Mouse (Mus musculus) testis, adult 2 months (tissue): ENCODE measurements around the gene Gm12216. TPM values are rescaled to one million over a fixed set of nuclear protein-coding genes. Genes with fewer than 3 reads are reported as not detected.

Experiments
- H3K27ac ChIP-seq: fragments of 200-500 bp; 2 replicates; pipeline ENCODE4 v1.5.1; 2012; ENCODE audit warnings: low read depth, low read length; ENCODE audit not compliant: control insufficient read depth, insufficient read depth
- H3K27me3 ChIP-seq: fragments of 200-500 bp; 2 replicates; pipeline ENCODE4 v1.6.1; 2012; ENCODE audit warnings: mild to moderate bottlenecking, low read length, moderate library complexity; ENCODE audit not compliant: control insufficient read depth, insufficient read depth
- H3K36me3 ChIP-seq: fragments of 200-500 bp; 2 replicates; pipeline ENCODE4 v1.6.1; 2012; ENCODE audit warnings: mild to moderate bottlenecking, low read length; ENCODE audit not compliant: control insufficient read depth, insufficient read depth
- H3K4me1 ChIP-seq: fragments of 200-500 bp; 2 replicates; pipeline ENCODE4 v1.6.1; 2012; ENCODE audit warnings: low read length; ENCODE audit not compliant: control insufficient read depth, insufficient read depth
- H3K4me3 ChIP-seq: fragments of 200-500 bp; 2 replicates; pipeline ENCODE4 v1.5.1; 2012; ENCODE audit warnings: low read depth, mild to moderate bottlenecking, low read length, moderate library complexity, mixed read lengths; ENCODE audit not compliant: control insufficient read depth
- CTCF ChIP-seq: fragments of 200-500 bp; IDR thresholded peaks from 2 replicates; pipeline ENCODE4 v1.5.1; 2012; ENCODE audit warnings: low read depth, mild to moderate bottlenecking, inconsistent platforms, low read length, moderate library complexity; ENCODE audit not compliant: control insufficient read depth, insufficient read depth, insufficient replicate concordance
- POLR2A ChIP-seq: fragments of 200-500 bp; IDR thresholded peaks from 2 replicates; pipeline ENCODE4 v1.6.1; 2012; ENCODE audit warnings: low read depth, mild to moderate bottlenecking, inconsistent platforms, low read length, moderate library complexity; ENCODE audit not compliant: control insufficient read depth
- polyA plus RNA-seq: library from polyadenylated mRNA; depleted of rRNA; stranded (reverse); fragments of >200 nt; gene quantifications from 2 replicates; pipeline ENCODE4 v1.2.3, GENCODE M21; 2012

The Gm12216 gene
- polyA plus RNA-seq, 1 experiment = 0.91 TPM

DNA sequence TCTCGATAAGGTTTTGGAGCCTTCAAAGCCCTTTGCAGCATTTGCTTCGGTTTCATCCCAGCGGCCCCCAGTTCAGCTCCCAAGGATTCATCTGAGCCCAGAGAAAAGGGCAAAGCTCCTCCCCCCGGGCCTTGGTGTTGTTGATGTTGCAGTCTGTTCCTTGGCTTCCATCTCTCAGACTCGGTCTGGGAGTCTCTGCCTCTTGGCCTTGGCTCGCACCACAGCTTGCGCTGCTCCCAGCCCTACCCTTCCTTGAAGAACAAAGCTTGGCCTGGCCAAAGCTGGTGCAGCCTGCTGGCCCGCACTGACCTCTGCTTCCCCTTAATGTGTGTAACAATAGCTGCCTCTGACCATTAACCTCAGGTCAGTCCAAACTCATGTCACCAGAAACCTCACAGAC is 70.9 kb downstream of the Gm12216 start:
- Histone ChIP-seq H3K4me1 (no peaks in the 10 kb centered on the region), H3K27ac (0 out of 2 replicates have a peak overlapping the region, but pooled peaks have one; percentile 22), H3K4me3 (no peak overlapping the region), H3K27me3 (no peaks in the 10 kb centered on the region), H3K36me3 (no peaks in the 10 kb centered on the region)
- TF ChIP-seq POLR2A (no peak), CTCF (no peak)

DNA sequence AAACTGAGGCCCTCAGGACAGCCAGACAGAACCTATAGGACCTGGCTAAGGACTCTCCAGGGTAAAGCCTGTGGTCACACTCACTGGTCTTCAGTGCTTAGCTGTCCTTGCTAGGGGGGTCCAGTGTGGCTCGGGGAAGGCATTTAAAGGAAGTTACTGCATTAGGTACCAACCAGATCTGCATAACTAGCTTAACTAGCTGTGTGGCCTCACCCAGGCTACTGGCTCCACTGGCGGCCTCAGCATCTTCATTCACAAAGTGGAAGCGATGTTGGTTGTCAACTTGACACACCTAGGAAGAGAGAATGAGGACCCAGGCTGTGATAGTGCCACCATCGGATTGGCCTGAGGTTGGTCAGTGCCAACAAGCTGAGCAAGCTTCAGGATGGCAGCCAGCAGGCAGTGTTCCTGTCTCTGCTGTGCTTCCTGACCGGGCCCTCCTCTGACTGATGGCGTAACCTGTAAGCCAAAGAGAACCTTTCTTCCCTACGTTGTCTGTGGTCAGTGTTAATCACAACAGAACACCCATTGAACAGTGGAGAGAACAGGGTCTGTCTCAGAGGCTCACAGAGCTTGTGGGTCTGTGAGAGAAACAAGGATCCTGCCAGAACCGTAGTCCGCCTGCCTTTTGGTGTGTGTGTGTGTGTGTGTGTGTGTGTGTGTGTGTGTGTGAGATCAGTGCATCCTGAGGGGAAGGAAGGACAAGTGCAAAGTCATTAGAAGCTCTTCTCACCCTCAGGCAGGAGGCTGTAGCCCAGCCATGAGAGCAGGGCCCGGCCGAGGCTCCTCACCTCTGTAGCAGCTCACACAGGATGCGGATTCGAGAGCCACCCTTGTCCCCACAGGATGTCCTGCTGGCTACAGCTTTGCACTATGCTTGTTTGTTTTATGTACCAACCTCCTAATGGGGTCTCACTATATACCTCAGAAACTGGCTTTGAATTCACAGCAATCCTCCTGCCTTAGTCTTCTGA is 72.7 kb downstream of the Gm12216 start:
- no peak for TF ChIP-seq POLR2A
- no peak for TF ChIP-seq CTCF
- Histone ChIP-seq H3K27ac (no peak overlapping the region), H3K4me1 (no peaks in the 10 kb centered on the region)

GRCm38 (mm10) chr11:53785311-53785936 is 73.6 kb downstream of the Gm12216 start:
- no peak overlapping the region for H3K4me3 ChIP-seq
- H3K27ac ChIP-seq = no peak overlapping the region
- no peaks in the 10 kb centered on the region for H3K4me1 ChIP-seq
- no peaks in the 10 kb centered on the region for H3K36me3 ChIP-seq
- H3K27me3 ChIP-seq = no peaks in the 10 kb centered on the region
- no peak for TF ChIP-seq POLR2A
- no peak for TF ChIP-seq CTCF

More for the DNA sequence above, 72.7 kb downstream of the Gm12216 start:
- H3K36me3 ChIP-seq = no peaks in the 10 kb centered on the region
- no peak overlapping the region for H3K4me3 ChIP-seq
- no peaks in the 10 kb centered on the region for H3K27me3 ChIP-seq

GRCm38 (mm10) chr11:53783288-53783687 is 75.8 kb downstream of the Gm12216 start:
- TF ChIP-seq CTCF (no peak), POLR2A (no peak)
- Histone ChIP-seq H3K4me3 (no peak overlapping the region), H3K4me1 (no peaks in the 10 kb centered on the region), H3K27ac (no peak overlapping the region), H3K36me3 (no peaks in the 10 kb centered on the region), H3K27me3 (no peaks in the 10 kb centered on the region)

- Histone ChIP-seq H3K36me3 (no peaks in the 10 kb centered on the region), H3K27ac (no peak overlapping the region), H3K4me1 (no peaks in the 10 kb centered on the region), H3K4me3 (no peak overlapping the region), H3K27me3 (no peaks in the 10 kb centered on the region)
- TF ChIP-seq CTCF = no peak
- no peak for TF ChIP-seq POLR2A
Observed at GRCm38 (mm10) chr11:53781964-53782363, 77.1 kb downstream of the Gm12216 start.

DNA sequence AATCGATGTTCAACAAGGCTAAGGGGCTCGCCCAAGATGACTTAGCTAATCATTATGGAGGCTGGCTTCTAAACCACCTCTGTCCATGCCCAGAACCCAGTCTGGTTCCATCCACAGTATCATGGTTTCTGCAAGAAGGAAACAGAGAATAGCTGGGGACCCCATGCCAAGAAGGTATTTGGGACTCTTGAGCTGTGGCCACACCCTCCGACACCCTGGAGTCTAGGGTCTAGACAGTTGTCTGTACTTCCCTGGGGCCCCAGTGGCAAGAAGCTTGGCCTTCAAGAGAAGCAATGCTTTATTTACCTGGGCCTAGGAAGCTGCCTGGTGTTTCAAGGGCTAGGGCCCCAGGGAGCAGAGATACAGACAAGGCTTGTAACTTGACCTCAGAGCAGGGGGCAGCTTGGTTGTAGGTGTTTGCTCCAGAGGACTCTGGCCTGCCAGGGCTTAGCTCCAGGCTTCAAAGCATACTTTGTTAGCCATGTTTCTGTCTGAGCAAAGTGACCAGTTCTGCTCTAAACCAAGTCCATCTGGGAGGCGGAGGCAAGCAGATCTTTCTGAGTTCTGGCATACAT is 77.8 kb downstream of the Gm12216 start:
- H3K27ac ChIP-seq = no peak overlapping the region
- H3K27me3 ChIP-seq = no peaks in the 10 kb centered on the region
- H3K4me3 ChIP-seq = no peak overlapping the region
- H3K36me3 ChIP-seq = no peaks in the 10 kb centered on the region
- H3K4me1 ChIP-seq = no peaks in the 10 kb centered on the region
- TF ChIP-seq CTCF (no peak), POLR2A (no peak)

- Histone ChIP-seq H3K36me3 (no peaks in the 10 kb centered on the region), H3K4me1 (no peaks in the 10 kb centered on the region), H3K27ac (no peak overlapping the region), H3K4me3 (no peak overlapping the region), H3K27me3 (no peaks in the 10 kb centered on the region)
- TF ChIP-seq POLR2A (no peak), CTCF (no peak)
Observed at GRCm38 (mm10) chr11:53780262-53780661, 78.8 kb downstream of the Gm12216 start.

- Histone ChIP-seq H3K27ac (no peak overlapping the region), H3K4me3 (no peak overlapping the region), H3K4me1 (no peaks in the 10 kb centered on the region), H3K36me3 (no peaks in the 10 kb centered on the region), H3K27me3 (no peaks in the 10 kb centered on the region)
- TF ChIP-seq POLR2A (no peak), CTCF (no peak)
Observed at GRCm38 (mm10) chr11:53779808-53780207, 79.2 kb downstream of the Gm12216 start.
